Mouse (Mus musculus): ENCODE measurements around the gene Tbx19. TPM values are rescaled to one million over a fixed set of nuclear protein-coding genes. Genes with fewer than 3 reads are reported as not detected.

Tbx19 gene
- polyA plus RNA-seq, 2 experiments: 0.04 to 0.13 TPM

DNA sequence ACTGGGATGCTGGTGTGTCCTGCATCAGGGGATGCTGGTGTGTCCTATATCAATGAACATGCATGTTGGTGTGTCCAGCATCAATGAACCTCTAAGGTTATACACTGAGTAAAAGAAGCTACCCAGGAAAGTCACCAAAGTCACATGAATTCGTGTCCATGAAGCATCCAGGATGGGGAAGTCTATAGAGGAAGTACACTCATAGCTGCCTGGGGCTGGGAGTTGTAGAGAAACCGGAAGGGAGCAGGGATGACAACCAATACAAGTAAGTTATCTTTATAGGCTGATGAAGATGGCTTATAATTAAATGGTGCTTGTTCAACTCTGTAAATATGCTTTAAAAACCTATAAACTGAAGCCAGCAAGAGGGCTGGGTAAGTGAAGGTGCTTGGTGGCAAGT, 26.7 kb downstream of the Tbx19 start:
- no peak overlapping the region for H3K9ac ChIP-seq (replicated peaks)
- no peaks in the 10 kb centered on the region; a peak in 2 of 4 replicates for H3K4me1 ChIP-seq (replicated peaks; ENCODE audit: control insufficient read depth in 2 of 2, insufficient read depth in 2 of 2, low read length in 1 of 2)
- H3K4me3 ChIP-seq (ENCODE audit: insufficient read depth in 1 of 2, low read depth in 2 of 2, low read length in 2 of 2): no peak overlapping the region
- 16% methylated on average over 2 of the region's 2 CpGs for WGBS (ENCODE audit: insufficient replicate concordance)
- H3K36me3 ChIP-seq (replicated peaks; ENCODE audit: control insufficient read depth, insufficient read depth, low read depth): no peaks in the 10 kb centered on the region
- no peak overlapping the region for H3K27ac ChIP-seq
- DNase-seq (ENCODE audit: low read depth in 3 of 3, low spot score in 3 of 3): no peak
- no peaks in the 10 kb centered on the region for H3K27me3 ChIP-seq (ENCODE audit: control insufficient read depth, insufficient read depth, low read length)
- ATAC-seq (ENCODE audit: insufficient read depth): no peak
- H3K9me3 ChIP-seq (ENCODE audit: control insufficient read depth, low read length): no peaks in the 10 kb centered on the region
- no peak for TF ChIP-seq CTCF (IDR thresholded peaks at IDR 0.05; ENCODE audit: low read depth)
- no peak for TF ChIP-seq EP300 (IDR thresholded peaks at IDR 0.05; ENCODE audit: low read depth)
- H3K4me2 ChIP-seq (ENCODE audit: low read depth): no peak overlapping the region

DNA sequence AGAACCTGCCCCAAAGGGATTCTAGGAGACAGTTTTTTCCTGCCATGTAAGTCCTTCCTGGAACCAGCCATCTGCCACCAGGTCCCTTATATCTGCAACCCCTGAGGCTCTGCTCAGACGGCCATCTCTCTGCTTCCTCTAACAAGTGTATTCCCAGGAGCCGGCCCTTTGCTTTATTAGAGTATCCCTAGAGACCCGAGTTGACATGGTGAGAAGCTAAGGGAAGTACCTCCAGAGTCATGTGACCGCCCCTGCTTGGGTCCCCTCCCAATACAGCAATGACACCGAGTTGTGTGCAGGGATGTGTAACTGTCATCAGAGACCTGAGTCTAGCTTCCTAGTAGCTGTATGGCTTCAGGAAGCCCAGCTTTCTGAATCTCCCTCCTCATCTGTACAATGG, 27.3 kb downstream of the Tbx19 start:
- no peaks in the 10 kb centered on the region for H3K27me3 ChIP-seq (ENCODE audit: control insufficient read depth, insufficient read depth, low read length)
- DNase-seq (ENCODE audit: low read depth in 3 of 3, low spot score in 3 of 3) (no peak), ATAC-seq (ENCODE audit: insufficient read depth) (no peak)
- H3K4me2 ChIP-seq (ENCODE audit: low read depth): no peak overlapping the region
- no peaks in the 10 kb centered on the region; a peak in 2 of 4 replicates for H3K4me1 ChIP-seq (replicated peaks; ENCODE audit: control insufficient read depth in 2 of 2, insufficient read depth in 2 of 2, low read length in 1 of 2)
- no peaks in the 10 kb centered on the region for H3K36me3 ChIP-seq (replicated peaks; ENCODE audit: control insufficient read depth, insufficient read depth, low read depth)
- WGBS (ENCODE audit: insufficient replicate concordance): 48% methylated on average over 5 of the region's 5 CpGs
- no peak overlapping the region for H3K27ac ChIP-seq
- no peaks in the 10 kb centered on the region for H3K9me3 ChIP-seq (ENCODE audit: control insufficient read depth, low read length)
- no peak overlapping the region for H3K9ac ChIP-seq (replicated peaks)
- H3K4me3 ChIP-seq (ENCODE audit: insufficient read depth in 1 of 2, low read depth in 2 of 2, low read length in 2 of 2): no peak overlapping the region
- no peak for TF ChIP-seq EP300 (IDR thresholded peaks at IDR 0.05; ENCODE audit: low read depth)
- no peak for TF ChIP-seq CTCF (IDR thresholded peaks at IDR 0.05; ENCODE audit: low read depth)

- DNase-seq (ENCODE audit: low read depth in 3 of 3, low spot score in 3 of 3) (peak; percentile 62 to 69 (median 64)), ATAC-seq (ENCODE audit: insufficient read depth) (peak; percentile 78)
- Histone ChIP-seq H3K4me3 (ENCODE audit: insufficient read depth in 1 of 2, low read depth in 2 of 2, low read length in 2 of 2) (no peak overlapping the region), H3K4me1 (replicated peaks; ENCODE audit: control insufficient read depth in 2 of 2, insufficient read depth in 2 of 2, low read length in 1 of 2) (no peaks in the 10 kb centered on the region; a peak in 2 of 4 replicates), H3K36me3 (replicated peaks; ENCODE audit: control insufficient read depth, insufficient read depth, low read depth) (no peaks in the 10 kb centered on the region), H3K9me3 (ENCODE audit: control insufficient read depth, low read length) (no peaks in the 10 kb centered on the region), H3K27ac (no peak overlapping the region), H3K4me2 (ENCODE audit: low read depth) (peak overlapping the region; percentile 41), H3K27me3 (ENCODE audit: control insufficient read depth, insufficient read depth, low read length) (no peaks in the 10 kb centered on the region), H3K9ac (replicated peaks) (no peak overlapping the region)
- WGBS (ENCODE audit: insufficient replicate concordance): 47% methylated on average over 14 of the region's 14 CpGs
- TF ChIP-seq EP300 (IDR thresholded peaks at IDR 0.05; ENCODE audit: low read depth): no peak
- TF ChIP-seq CTCF (IDR thresholded peaks at IDR 0.05; ENCODE audit: low read depth): peak; percentile 93
Measured at GRCm38 (mm10) chr1:165132187-165132877, 28.2 kb downstream of the Tbx19 start.

DNA sequence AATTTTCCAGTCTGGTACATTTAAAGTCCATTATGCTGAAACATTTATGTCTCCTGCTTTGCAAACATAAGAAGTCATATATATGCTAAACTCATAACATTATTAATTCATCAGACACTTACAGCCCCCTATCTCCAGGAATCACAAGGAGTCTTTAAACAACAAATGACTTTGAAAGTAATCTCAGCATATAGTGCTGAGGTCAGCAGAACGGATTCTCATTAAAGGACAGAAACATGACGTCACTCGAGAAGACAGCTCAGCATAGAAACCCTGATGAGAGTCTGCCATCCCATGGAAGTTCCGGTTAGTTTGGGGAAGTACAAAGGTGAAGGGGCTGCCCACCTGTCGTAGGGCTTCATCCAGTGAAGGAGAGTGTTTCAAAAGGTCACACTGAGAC, 31.0 kb downstream of the Tbx19 start:
- Histone ChIP-seq H3K4me3 (ENCODE audit: insufficient read depth in 1 of 2, low read depth in 2 of 2, low read length in 2 of 2) (no peak overlapping the region), H3K4me1 (replicated peaks; ENCODE audit: control insufficient read depth in 2 of 2, insufficient read depth in 2 of 2, low read length in 1 of 2) (no peaks in the 10 kb centered on the region; a peak in 2 of 4 replicates), H3K27ac (no peak overlapping the region), H3K9ac (replicated peaks) (no peak overlapping the region), H3K9me3 (ENCODE audit: control insufficient read depth, low read length) (no peaks in the 10 kb centered on the region), H3K36me3 (replicated peaks; ENCODE audit: control insufficient read depth, insufficient read depth, low read depth) (no peaks in the 10 kb centered on the region), H3K4me2 (ENCODE audit: low read depth) (no peak overlapping the region), H3K27me3 (ENCODE audit: control insufficient read depth, insufficient read depth, low read length) (no peaks in the 10 kb centered on the region)
- ATAC-seq (ENCODE audit: insufficient read depth) (no peak), DNase-seq (ENCODE audit: low read depth in 3 of 3, low spot score in 3 of 3) (no peak)
- TF ChIP-seq EP300 (IDR thresholded peaks at IDR 0.05; ENCODE audit: low read depth): no peak
- no peak for TF ChIP-seq CTCF (IDR thresholded peaks at IDR 0.05; ENCODE audit: low read depth)
- 54% methylated on average over 5 of the region's 5 CpGs for WGBS (ENCODE audit: insufficient replicate concordance)

GRCm38 (mm10) chr1:165121096-165121495, 39.5 kb downstream of the Tbx19 start:
- Histone ChIP-seq H3K4me2 (ENCODE audit: low read depth) (no peak overlapping the region), H3K4me3 (ENCODE audit: insufficient read depth in 1 of 2, low read depth in 2 of 2, low read length in 2 of 2) (no peak overlapping the region), H3K36me3 (replicated peaks; ENCODE audit: control insufficient read depth, insufficient read depth, low read depth) (no peaks in the 10 kb centered on the region), H3K9me3 (ENCODE audit: control insufficient read depth, low read length) (no peaks in the 10 kb centered on the region), H3K9ac (replicated peaks) (no peak overlapping the region), H3K27ac (no peak overlapping the region), H3K4me1 (replicated peaks; ENCODE audit: control insufficient read depth in 2 of 2, insufficient read depth in 2 of 2, low read length in 1 of 2) (no peaks in the 10 kb centered on the region; a peak in 2 of 4 replicates), H3K27me3 (ENCODE audit: control insufficient read depth, insufficient read depth, low read length) (no peaks in the 10 kb centered on the region; the same call in 1 of the 2 replicates)
- TF ChIP-seq EP300 (IDR thresholded peaks at IDR 0.05; ENCODE audit: low read depth) (no peak), CTCF (IDR thresholded peaks at IDR 0.05; ENCODE audit: low read depth) (no peak)
- WGBS (ENCODE audit: insufficient replicate concordance): 59% methylated on average over 7 of the region's 7 CpGs
- no peak for ATAC-seq (ENCODE audit: insufficient read depth)
- DNase-seq (ENCODE audit: low read depth in 3 of 3, low spot score in 3 of 3): no peak

Measured in liver, embryonic 14.5 days (tissue).